Mouse (Mus musculus): ENCODE measurements around the gene Tcea2. TPM values are rescaled to one million over a fixed set of nuclear protein-coding genes. Genes with fewer than 3 reads are reported as not detected.
A peak's percentile ranks its signal among the peaks of the same experiment; 100 is the strongest.

The Tcea2 gene
- 4.3 and 5.2 TPM in 2 replicates for polyA plus RNA-seq (2012; rRNA removed)

DNA sequence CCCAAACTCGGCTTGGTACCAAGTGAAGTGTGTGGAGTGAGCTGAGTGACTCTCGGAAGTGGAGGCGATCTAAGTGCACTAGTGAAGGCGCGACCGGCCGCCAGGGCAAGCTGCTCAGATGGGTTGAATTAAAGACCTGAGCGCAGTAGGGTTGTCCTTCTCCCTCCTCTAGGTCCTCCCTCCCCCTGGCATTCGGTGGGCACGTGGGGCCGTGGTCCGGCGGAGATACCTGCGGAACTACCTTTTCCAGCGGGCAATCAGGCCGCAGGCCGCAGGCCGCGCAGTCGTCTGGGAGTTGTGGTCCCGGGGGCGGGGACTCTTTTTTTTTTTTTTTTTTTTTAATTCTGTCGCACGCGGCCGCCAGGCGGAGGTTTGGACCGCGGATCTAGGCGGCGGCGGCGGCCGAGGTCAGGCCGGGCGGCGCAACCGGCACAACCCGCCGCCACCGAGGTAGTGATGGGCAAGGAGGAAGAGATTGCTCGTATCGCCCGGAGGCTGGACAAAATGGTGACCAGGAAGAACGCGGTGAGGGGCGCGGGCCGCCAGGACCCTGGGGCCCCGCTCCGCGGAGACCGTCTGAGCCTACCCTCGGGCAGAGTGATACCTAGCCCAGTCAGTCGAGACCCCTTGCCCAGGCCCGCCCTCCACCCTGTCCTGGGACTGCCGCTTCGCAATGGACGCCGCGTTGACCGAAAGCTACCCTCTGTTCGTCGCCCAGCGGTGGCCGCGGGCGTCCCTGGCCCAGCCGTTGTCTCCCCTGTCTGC lies at the start of gene Tcea2:
Gene Tcea2, plus strand, starts transcription at position 360 of the 765 bp plus-strand sequence.
- Histone ChIP-seq H3K4me3 (ENCODE audit: low read depth, low read length) (peak within 1 kb of the TSS; percentile 88), H3K27ac (ENCODE audit: insufficient read depth, low read depth, low read length) (no peak within 1 kb of the TSS), H3K4me1 (ENCODE audit: control insufficient read depth, insufficient read depth, insufficient read length, low read length) (peaks cover 3% of the 10 kb centered on the region; the same call in 1 of the 2 replicates), H3K27me3 (ENCODE audit: control insufficient read depth, insufficient read depth, low read length) (peaks cover 9% of the 10 kb centered on the region; the same call in 1 of the 2 replicates), H3K36me3 (ENCODE audit: control insufficient read depth, insufficient read depth, low read length) (no peaks in the 10 kb centered on the region)
- TF ChIP-seq POLR2A (IDR thresholded peaks at IDR 0.05; ENCODE audit: low read depth, low read length) (no peak), CTCF (IDR thresholded peaks at IDR 0.05; ENCODE audit: extremely low read depth, insufficient read length, insufficient replicate concordance, low read depth, low read length) (peak; percentile 30; the same call in 1 of the 2 replicates)
- whole genome bisulfite sequencing, result under 1% methylated on average over 69 of the region's 69 CpGs

GRCm38 (mm10) chr2:181632624-181633023 lies 47.5 kb upstream of the Tcea2 start:
- Histone ChIP-seq H3K27me3 (ENCODE audit: control insufficient read depth, insufficient read depth, low read length) (no peaks in the 10 kb centered on the region), H3K4me1 (ENCODE audit: control insufficient read depth, insufficient read depth, insufficient read length, low read length) (no peaks in the 10 kb centered on the region), H3K4me3 (ENCODE audit: low read depth, low read length) (no peak overlapping the region), H3K36me3 (ENCODE audit: control insufficient read depth, insufficient read depth, low read length) (peaks cover 66% of the 10 kb centered on the region), H3K27ac (ENCODE audit: insufficient read depth, low read depth, low read length) (no peak overlapping the region)
- WGBS, result 97% methylated on average over 6 of the region's 6 CpGs
- TF ChIP-seq POLR2A (IDR thresholded peaks at IDR 0.05; ENCODE audit: low read depth, low read length) (no peak), CTCF (IDR thresholded peaks at IDR 0.05; ENCODE audit: extremely low read depth, insufficient read length, insufficient replicate concordance, low read depth, low read length) (no peak)

DNA sequence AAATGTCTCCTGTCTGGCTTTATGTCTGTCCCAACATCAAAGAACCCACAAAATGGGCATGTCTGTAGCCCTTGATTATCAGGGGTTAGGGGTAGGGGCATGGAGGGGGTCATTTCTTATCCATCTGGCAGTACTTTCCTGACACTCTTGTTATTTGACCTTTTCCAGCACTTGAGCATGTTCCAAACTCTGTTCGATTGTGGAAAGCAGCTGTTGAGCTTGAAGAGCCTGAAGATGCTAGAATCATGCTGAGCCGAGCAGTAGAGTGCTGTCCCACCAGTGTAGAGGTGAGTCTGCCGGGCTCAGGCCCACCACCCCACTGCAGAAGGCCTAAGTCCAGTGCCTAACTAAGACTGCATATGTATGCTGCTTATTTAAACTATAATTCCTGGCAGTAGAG lies 44.2 kb upstream of the Tcea2 start:
- H3K27me3 ChIP-seq (ENCODE audit: control insufficient read depth, insufficient read depth, low read length), result no peaks in the 10 kb centered on the region
- TF ChIP-seq POLR2A (IDR thresholded peaks at IDR 0.05; ENCODE audit: low read depth, low read length) (no peak), CTCF (IDR thresholded peaks at IDR 0.05; ENCODE audit: extremely low read depth, insufficient read length, insufficient replicate concordance, low read depth, low read length) (no peak)
- no peaks in the 10 kb centered on the region for H3K4me1 ChIP-seq (ENCODE audit: control insufficient read depth, insufficient read depth, insufficient read length, low read length)
- H3K36me3 ChIP-seq (ENCODE audit: control insufficient read depth, insufficient read depth, low read length), result peaks cover 71% of the 10 kb centered on the region
- 86% methylated on average over 3 of the region's 3 CpGs for WGBS
- H3K4me3 ChIP-seq (ENCODE audit: low read depth, low read length), result no peak overlapping the region
- no peak overlapping the region for H3K27ac ChIP-seq (ENCODE audit: insufficient read depth, low read depth, low read length)

- Histone ChIP-seq H3K4me1 (ENCODE audit: control insufficient read depth, insufficient read depth, insufficient read length, low read length) (peaks cover 8% of the 10 kb centered on the region), H3K27me3 (ENCODE audit: control insufficient read depth, insufficient read depth, low read length) (no peaks in the 10 kb centered on the region), H3K27ac (ENCODE audit: insufficient read depth, low read depth, low read length) (no peak overlapping the region), H3K36me3 (ENCODE audit: control insufficient read depth, insufficient read depth, low read length) (peaks cover 52% of the 10 kb centered on the region), H3K4me3 (ENCODE audit: low read depth, low read length) (no peak overlapping the region)
- peak; percentile 51; the same call in 1 of the 2 replicates for TF ChIP-seq CTCF (IDR thresholded peaks at IDR 0.05; ENCODE audit: extremely low read depth, insufficient read length, insufficient replicate concordance, low read depth, low read length)
- no peak for TF ChIP-seq POLR2A (IDR thresholded peaks at IDR 0.05; ENCODE audit: low read depth, low read length)
- WGBS, result 87% methylated on average over 2 of the region's 2 CpGs
These were observed 35.7 kb upstream of the Tcea2 start for GRCm38 (mm10) chr2:181644361-181644760.

DNA sequence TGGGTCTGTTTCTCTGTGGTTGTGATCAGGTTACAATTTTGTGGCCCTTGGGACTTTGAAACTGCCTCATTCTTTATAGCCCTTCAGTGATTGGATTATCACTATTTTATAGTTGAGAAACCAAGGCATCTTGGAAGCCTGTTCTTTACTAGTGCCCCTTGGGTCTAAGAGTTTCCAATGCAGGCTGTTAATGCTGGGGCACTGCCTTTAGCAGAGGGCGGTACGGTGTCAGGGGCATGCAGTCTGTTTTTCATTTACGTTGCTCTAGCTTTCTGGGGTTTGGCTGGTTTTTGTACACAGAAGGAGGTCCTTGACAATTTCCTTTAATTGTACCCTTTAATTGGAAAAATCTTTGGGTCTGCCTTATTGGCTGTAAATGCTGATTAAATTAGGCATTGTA lies 34.4 kb upstream of the Tcea2 start:
- H3K27ac ChIP-seq (ENCODE audit: insufficient read depth, low read depth, low read length), result no peak overlapping the region
- 92% methylated on average over 3 of the region's 3 CpGs for WGBS
- H3K4me3 ChIP-seq (ENCODE audit: low read depth, low read length), result no peak overlapping the region
- TF ChIP-seq POLR2A (IDR thresholded peaks at IDR 0.05; ENCODE audit: low read depth, low read length) (no peak), CTCF (IDR thresholded peaks at IDR 0.05; ENCODE audit: extremely low read depth, insufficient read length, insufficient replicate concordance, low read depth, low read length) (no peak)
- peaks cover 59% of the 10 kb centered on the region for H3K36me3 ChIP-seq (ENCODE audit: control insufficient read depth, insufficient read depth, low read length)
- peaks cover 10% of the 10 kb centered on the region for H3K4me1 ChIP-seq (ENCODE audit: control insufficient read depth, insufficient read depth, insufficient read length, low read length)
- no peaks in the 10 kb centered on the region for H3K27me3 ChIP-seq (ENCODE audit: control insufficient read depth, insufficient read depth, low read length)

GRCm38 (mm10) chr2:181646626-181647472 lies 33.3 kb upstream of the Tcea2 start:
- 39% methylated on average over 6 of the region's 6 CpGs for WGBS
- Histone ChIP-seq H3K27ac (ENCODE audit: insufficient read depth, low read depth, low read length) (peak overlapping the region; percentile 69; the same call in 1 of the 2 replicates), H3K27me3 (ENCODE audit: control insufficient read depth, insufficient read depth, low read length) (no peaks in the 10 kb centered on the region), H3K4me1 (ENCODE audit: control insufficient read depth, insufficient read depth, insufficient read length, low read length) (peaks cover 10% of the 10 kb centered on the region), H3K4me3 (ENCODE audit: low read depth, low read length) (no peak overlapping the region), H3K36me3 (ENCODE audit: control insufficient read depth, insufficient read depth, low read length) (peaks cover 55% of the 10 kb centered on the region)
- TF ChIP-seq POLR2A (IDR thresholded peaks at IDR 0.05; ENCODE audit: low read depth, low read length) (no peak), CTCF (IDR thresholded peaks at IDR 0.05; ENCODE audit: extremely low read depth, insufficient read length, insufficient replicate concordance, low read depth, low read length) (no peak)

DNA sequence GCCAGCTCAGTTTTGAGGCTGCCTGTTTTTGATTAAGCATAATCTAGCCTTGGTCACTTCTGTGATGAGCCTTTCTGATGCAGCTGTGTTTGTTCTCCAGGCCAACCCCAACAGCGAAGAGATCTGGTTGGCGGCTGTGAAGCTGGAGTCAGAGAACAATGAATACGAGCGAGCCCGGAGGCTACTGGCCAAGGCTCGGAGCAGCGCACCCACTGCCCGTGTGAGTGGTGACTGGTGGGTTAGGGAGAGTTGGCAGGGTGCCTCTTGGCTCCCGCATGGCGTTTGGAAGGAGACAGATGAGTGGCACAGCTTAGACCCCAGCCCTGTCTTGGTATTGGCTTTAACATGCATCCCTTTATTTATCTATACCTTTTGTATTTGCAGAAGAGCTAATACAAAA lies 31.2 kb upstream of the Tcea2 start:
- 94% methylated on average over 10 of the region's 10 CpGs for WGBS
- Histone ChIP-seq H3K36me3 (ENCODE audit: control insufficient read depth, insufficient read depth, low read length) (peaks cover 55% of the 10 kb centered on the region), H3K27ac (ENCODE audit: insufficient read depth, low read depth, low read length) (no peak overlapping the region)

More for the DNA sequence above, 31.2 kb upstream of the Tcea2 start:
- no peaks in the 10 kb centered on the region for H3K27me3 ChIP-seq (ENCODE audit: control insufficient read depth, insufficient read depth, low read length)
- H3K4me3 ChIP-seq (ENCODE audit: low read depth, low read length), result no peak overlapping the region
- no peak for TF ChIP-seq CTCF (IDR thresholded peaks at IDR 0.05; ENCODE audit: extremely low read depth, insufficient read length, insufficient replicate concordance, low read depth, low read length)
- no peak for TF ChIP-seq POLR2A (IDR thresholded peaks at IDR 0.05; ENCODE audit: low read depth, low read length)
- H3K4me1 ChIP-seq (ENCODE audit: control insufficient read depth, insufficient read depth, insufficient read length, low read length), result peaks cover 21% of the 10 kb centered on the region

Measured in small intestine, adult 2 months (tissue).